Mouse (Mus musculus): ENCODE results near the gene Fbxl12. TPM values are rescaled to one million over a fixed set of nuclear protein-coding genes. Genes with fewer than 3 reads are reported as not detected.
A peak's percentile ranks its signal among the peaks of the same experiment; 100 is the strongest.

Gene Fbxl12
- polyA plus RNA-seq, 1 experiment = 82.2 TPM

DNA sequence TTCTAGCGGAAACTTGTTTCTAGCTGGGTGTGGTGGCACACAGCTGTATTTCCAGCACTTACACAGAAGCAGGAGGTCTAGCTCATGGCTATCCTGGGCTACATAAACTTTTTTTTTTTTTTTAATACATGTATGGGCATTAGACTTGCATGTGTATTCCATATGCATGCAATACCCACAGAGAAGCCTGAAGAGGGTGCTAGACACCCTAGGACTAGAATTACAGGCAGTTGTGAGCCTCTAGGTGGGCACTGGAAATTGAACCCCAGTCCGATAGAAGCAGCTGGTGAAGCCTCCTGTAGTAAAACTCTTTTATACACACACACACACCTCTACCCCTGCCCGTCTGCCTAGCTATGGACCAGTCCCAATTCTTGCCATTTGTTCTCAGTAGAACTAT, 9.3 kb upstream of the Fbxl12 start:
- 98% methylated on average over 3 of the region's 3 CpGs for WGBS
- Histone ChIP-seq H3K27ac (ENCODE audit: insufficient read depth, low read length) (no peak overlapping the region), H3K27me3 (ENCODE audit: control insufficient read depth, insufficient read depth, low read length) (no peaks in the 10 kb centered on the region), H3K4me1 (ENCODE audit: control insufficient read depth, insufficient read depth, insufficient read length) (peaks cover 7% of the 10 kb centered on the region; the same call in 1 of the 2 replicates), H3K36me3 (ENCODE audit: control insufficient read depth, insufficient read depth, low read length) (peaks cover 14% of the 10 kb centered on the region), H3K4me3 (ENCODE audit: extremely low read depth, insufficient read depth, insufficient read length) (no peak overlapping the region)
- no peak for DNase-seq (ENCODE audit: low read depth in 1 of 2, low spot score in 2 of 2)
- TF ChIP-seq POLR2A (IDR thresholded peaks at IDR 0.05; ENCODE audit: low read depth, low read length) (no peak), CTCF (IDR thresholded peaks at IDR 0.05; ENCODE audit: extremely low read depth, insufficient read depth, insufficient read length, insufficient replicate concordance) (no peak)

DNA sequence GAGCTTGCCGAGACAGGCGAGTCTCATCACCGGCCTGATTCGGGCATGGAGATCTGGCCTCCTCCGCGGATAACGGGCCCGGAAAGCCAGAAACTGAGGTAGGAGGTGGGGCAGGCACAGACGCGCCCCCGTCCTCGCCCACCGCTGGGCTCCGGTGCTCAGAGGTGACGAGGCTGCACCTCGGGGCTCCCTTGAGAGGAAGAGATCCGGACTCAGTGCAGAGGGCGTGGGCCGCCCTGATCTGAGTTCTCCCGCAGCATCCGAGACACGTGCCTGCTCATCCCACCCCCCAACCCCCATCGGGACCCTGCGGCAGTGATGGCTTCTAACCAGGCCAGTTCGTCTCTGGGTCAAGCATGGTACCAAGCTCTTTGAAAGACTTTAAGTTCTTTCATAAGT, 7.7 kb upstream of the Fbxl12 start:
- TF ChIP-seq POLR2A (IDR thresholded peaks at IDR 0.05; ENCODE audit: low read depth, low read length) (no peak), CTCF (IDR thresholded peaks at IDR 0.05; ENCODE audit: extremely low read depth, insufficient read depth, insufficient read length, insufficient replicate concordance) (no peak)

DNA sequence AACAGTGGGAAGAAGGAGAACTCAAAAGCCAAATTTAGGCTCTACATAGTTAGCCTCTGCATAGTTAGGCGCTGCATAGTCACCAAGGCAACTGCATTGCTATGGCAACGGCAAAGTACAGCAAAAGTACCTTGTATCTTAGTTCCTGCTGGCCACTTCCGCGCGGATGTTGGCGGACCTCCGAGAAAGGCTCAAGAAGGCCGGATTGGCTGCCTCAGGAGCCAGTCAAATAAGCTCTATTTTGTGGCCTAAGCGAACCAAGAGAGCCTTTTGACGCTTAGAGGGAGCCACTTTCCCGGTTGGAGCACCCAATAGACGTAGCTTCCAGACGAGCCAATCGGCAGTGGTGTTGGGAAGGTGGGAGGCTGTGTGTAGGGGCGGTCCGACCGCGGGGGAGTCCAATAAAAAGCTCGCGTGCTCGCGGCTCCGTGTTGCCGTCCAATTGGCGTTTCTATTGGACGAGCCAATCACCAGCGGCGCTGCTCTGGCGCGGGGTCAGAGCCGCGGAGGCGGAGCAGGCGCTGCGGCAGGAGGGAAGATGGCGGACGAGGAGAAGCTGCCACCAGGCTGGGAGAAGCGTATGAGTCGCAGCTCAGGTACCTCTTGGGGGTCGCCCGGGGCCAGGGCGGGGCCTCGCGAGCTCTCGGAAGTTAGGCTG, 7.2 kb upstream of the Fbxl12 start, which contains the start of gene Pin1:
Gene Pin1 (plus strand): TSS at position 494 of the 658 bp plus-strand sequence.
- H3K4me1 ChIP-seq (ENCODE audit: control insufficient read depth, insufficient read depth, insufficient read length) = peaks cover 7% of the 10 kb centered on the region; the same call in 1 of the 2 replicates
- TF ChIP-seq POLR2A (IDR thresholded peaks at IDR 0.05; ENCODE audit: low read depth, low read length) (peak; percentile 59), CTCF (IDR thresholded peaks at IDR 0.05; ENCODE audit: extremely low read depth, insufficient read depth, insufficient read length, insufficient replicate concordance) (no peak)
- H3K4me3 ChIP-seq (ENCODE audit: extremely low read depth, insufficient read depth, insufficient read length) = peak within 1 kb of the TSS; percentile 76
- no peaks in the 10 kb centered on the region for H3K27me3 ChIP-seq (ENCODE audit: control insufficient read depth, insufficient read depth, low read length)
- peak within 1 kb of the TSS; percentile 50; the same call in 1 of the 2 replicates for H3K27ac ChIP-seq (ENCODE audit: insufficient read depth, low read length)
- H3K36me3 ChIP-seq (ENCODE audit: control insufficient read depth, insufficient read depth, low read length) = peaks cover 10% of the 10 kb centered on the region
- under 1% methylated on average over 45 of the region's 45 CpGs for WGBS
- DNase-seq (ENCODE audit: low read depth in 1 of 2, low spot score in 2 of 2) = peak; percentile 98 to 99

More for the DNA sequence above, 7.7 kb upstream of the Fbxl12 start:
- no peak for DNase-seq (ENCODE audit: low read depth in 1 of 2, low spot score in 2 of 2)
- Histone ChIP-seq H3K4me1 (ENCODE audit: control insufficient read depth, insufficient read depth, insufficient read length) (peaks cover 7% of the 10 kb centered on the region; the same call in 1 of the 2 replicates), H3K27me3 (ENCODE audit: control insufficient read depth, insufficient read depth, low read length) (no peaks in the 10 kb centered on the region), H3K36me3 (ENCODE audit: control insufficient read depth, insufficient read depth, low read length) (peaks cover 12% of the 10 kb centered on the region), H3K4me3 (ENCODE audit: extremely low read depth, insufficient read depth, insufficient read length) (peak overlapping the region; percentile 76), H3K27ac (ENCODE audit: insufficient read depth, low read length) (peak overlapping the region; percentile 50; the same call in 1 of the 2 replicates)
- under 1% methylated on average over 25 of the region's 25 CpGs for WGBS

DNA sequence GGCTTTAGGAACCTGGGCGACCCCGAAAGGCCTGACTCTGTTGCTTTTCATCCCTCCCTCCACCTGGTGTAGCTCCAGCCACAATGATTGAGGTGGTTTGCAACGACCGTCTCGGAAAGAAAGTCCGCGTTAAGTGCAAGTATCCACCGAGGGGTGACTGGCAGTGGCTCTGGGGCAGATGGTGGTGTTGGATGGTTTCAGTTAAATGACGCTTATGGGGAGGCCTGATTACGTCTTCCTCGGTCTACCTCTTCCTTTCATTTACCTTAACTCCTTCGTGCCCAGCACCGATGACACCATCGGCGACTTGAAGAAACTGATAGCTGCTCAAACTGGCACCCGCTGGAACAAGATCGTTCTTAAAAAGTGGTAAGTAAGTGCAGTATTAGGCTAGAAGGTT, 554 bp upstream of the Fbxl12 start:
- H3K27ac ChIP-seq (ENCODE audit: insufficient read depth, low read length) = peak overlapping the region; percentile 92
- peaks cover 11% of the 10 kb centered on the region for H3K4me1 ChIP-seq (ENCODE audit: control insufficient read depth, insufficient read depth, insufficient read length)
- WGBS = 1% methylated on average over 17 of the region's 17 CpGs
- DNase-seq (ENCODE audit: low read depth in 1 of 2, low spot score in 2 of 2) = no peak
- no peak for TF ChIP-seq POLR2A (IDR thresholded peaks at IDR 0.05; ENCODE audit: low read depth, low read length)
- no peak for TF ChIP-seq CTCF (IDR thresholded peaks at IDR 0.05; ENCODE audit: extremely low read depth, insufficient read depth, insufficient read length, insufficient replicate concordance)
- peaks cover 3% of the 10 kb centered on the region; the same call in 1 of the 2 replicates for H3K36me3 ChIP-seq (ENCODE audit: control insufficient read depth, insufficient read depth, low read length)
- peak overlapping the region; percentile 82 for H3K4me3 ChIP-seq (ENCODE audit: extremely low read depth, insufficient read depth, insufficient read length)
- H3K27me3 ChIP-seq (ENCODE audit: control insufficient read depth, insufficient read depth, low read length) = no peaks in the 10 kb centered on the region

DNA sequence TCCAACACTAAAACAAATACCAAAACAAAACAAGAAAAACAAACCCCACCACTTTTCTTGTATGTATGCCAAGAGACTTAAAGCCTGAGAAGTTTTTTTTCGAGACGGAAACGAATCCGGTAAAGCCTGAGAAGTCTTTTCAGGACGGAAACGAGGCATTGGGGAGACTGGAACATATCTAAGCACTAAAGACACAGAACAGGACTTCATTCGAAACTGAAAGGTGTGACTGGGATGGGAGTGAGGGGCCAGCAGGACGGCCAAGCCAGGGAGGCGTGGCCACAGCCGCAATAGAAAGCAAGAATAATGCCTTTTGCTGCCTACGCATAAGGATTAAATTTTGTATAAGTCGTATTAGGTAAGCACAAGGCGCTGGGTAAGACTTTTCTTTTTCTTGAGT, 786 bp downstream of the Fbxl12 start:
- no peak for DNase-seq (ENCODE audit: low read depth in 1 of 2, low spot score in 2 of 2)
- H3K27me3 ChIP-seq (ENCODE audit: control insufficient read depth, insufficient read depth, low read length) = no peaks in the 10 kb centered on the region
- peaks cover 6% of the 10 kb centered on the region for H3K36me3 ChIP-seq (ENCODE audit: control insufficient read depth, insufficient read depth, low read length)
- TF ChIP-seq CTCF (IDR thresholded peaks at IDR 0.05; ENCODE audit: extremely low read depth, insufficient read depth, insufficient read length, insufficient replicate concordance) (no peak), POLR2A (IDR thresholded peaks at IDR 0.05; ENCODE audit: low read depth, low read length) (no peak)
- H3K27ac ChIP-seq (ENCODE audit: insufficient read depth, low read length) = peak overlapping the region; percentile 92
- H3K4me3 ChIP-seq (ENCODE audit: extremely low read depth, insufficient read depth, insufficient read length) = peak overlapping the region; percentile 82
- peaks cover 11% of the 10 kb centered on the region for H3K4me1 ChIP-seq (ENCODE audit: control insufficient read depth, insufficient read depth, insufficient read length)
- WGBS = 3% methylated on average over 13 of the region's 13 CpGs

DNA sequence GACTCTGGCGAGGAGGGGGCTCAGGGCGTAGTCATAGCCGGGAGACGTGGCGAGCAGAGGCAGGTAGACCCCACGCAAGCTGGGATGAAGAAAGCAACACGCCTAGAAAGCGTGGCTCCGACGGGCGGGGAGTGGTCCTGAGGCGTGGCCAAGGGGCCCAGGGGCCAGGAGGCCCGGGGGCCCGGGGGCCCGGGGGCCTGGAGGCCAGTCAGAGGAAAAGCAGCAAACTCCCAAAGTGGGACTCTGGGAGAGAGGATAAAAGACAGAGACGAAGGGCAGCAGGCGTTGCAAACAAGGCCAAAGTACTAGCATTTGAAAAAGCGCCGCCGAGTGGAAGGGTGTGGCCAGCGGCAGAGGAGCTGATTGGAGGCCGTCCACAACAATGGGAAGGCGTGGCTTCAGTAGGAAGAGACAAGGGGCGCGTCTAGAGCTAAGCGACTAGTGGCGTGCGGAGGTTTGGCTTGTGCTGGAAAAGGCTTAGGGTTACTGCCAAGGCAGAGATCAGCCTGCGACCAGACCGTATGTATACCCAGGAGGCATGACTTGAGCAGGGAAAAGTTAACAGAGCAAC, 1.6 kb downstream of the Fbxl12 start:
- Histone ChIP-seq H3K4me1 (ENCODE audit: control insufficient read depth, insufficient read depth, insufficient read length) (peaks cover 11% of the 10 kb centered on the region), H3K36me3 (ENCODE audit: control insufficient read depth, insufficient read depth, low read length) (peaks cover 12% of the 10 kb centered on the region), H3K4me3 (ENCODE audit: extremely low read depth, insufficient read depth, insufficient read length) (peak overlapping the region; percentile 82), H3K27me3 (ENCODE audit: control insufficient read depth, insufficient read depth, low read length) (no peaks in the 10 kb centered on the region), H3K27ac (ENCODE audit: insufficient read depth, low read length) (peak overlapping the region; percentile 92)
- DNase-seq (ENCODE audit: low read depth in 1 of 2, low spot score in 2 of 2) = peak; percentile 81 to 83
- no peak for TF ChIP-seq CTCF (IDR thresholded peaks at IDR 0.05; ENCODE audit: extremely low read depth, insufficient read depth, insufficient read length, insufficient replicate concordance)
- no peak for TF ChIP-seq POLR2A (IDR thresholded peaks at IDR 0.05; ENCODE audit: low read depth, low read length)
- WGBS = 1% methylated on average over 30 of the region's 30 CpGs

Measured in spleen, adult 2 months (tissue).